12 mouse cellular contexts compared by ENCODE assay signal in genomic region chr17:6835333-6835916, GRCm38 (mm10). TPM values are rescaled to one million over a fixed set of nuclear protein-coding genes. Genes with fewer than 3 reads are reported as not detected.
DNase-seq lines count a peak whose midpoint lies in the region; TF ChIP-seq lines count a peak whose summit lies in the region.
"Had no signal": no experiment of that assay in that cellular context is flagged by ENCODE, and none has a peak within 500 bp of the region (broad histone marks: within the 10 kb centered on the region; RNA-seq: fewer than 3 reads in every experiment).

No protein-coding gene starts in this region.

- H3K4me1 ChIP-seq in cerebellum, adult 2 months (ENCODE audit: control insufficient read depth, insufficient read depth, low read length), result no peaks in the 10 kb centered on the region
- H3K4me1 ChIP-seq: hindbrain, embryonic 15.5 days; liver, embryonic 15.5 days had no signal

- H3K27ac ChIP-seq in cerebellum, adult 2 months (ENCODE audit: insufficient read depth, low read length), result no peak overlapping the region
- H3K27ac ChIP-seq: hindbrain, embryonic 15.5 days; liver, embryonic 15.5 days had no signal

- peak; percentile 55 for DNase-seq in adrenal gland, postnatal 10 days
- DNase-seq in adrenal gland, adult 18-20 months (ENCODE audit: low spot score in 2 of 2), result no peak
- DNase-seq in 416B (ENCODE audit: low read depth), result peak; percentile 70
- DNase-seq in heart, postnatal 10 days, result peak; percentile 34 to 49
- peak; percentile 88 for DNase-seq in lung, postnatal 25 days (ENCODE audit: low spot score)
- no peak for DNase-seq in kidney, adult 8-10 months
- no peak for DNase-seq in cerebellum, adult 2 months
- DNase-seq in right cerebral cortex, postnatal 14 days, result no peak
- DNase-seq: right cerebral cortex, postnatal 4 days; thymus, postnatal 36 days had no signal

- 62% methylated on average over 7 of the region's 7 CpGs for WGBS in cerebellum, adult 2 months

- no peak for TF ChIP-seq CTCF in cerebellum, adult 2 months (IDR thresholded peaks at IDR 0.05; ENCODE audit: borderline replicate concordance, insufficient read depth, low read depth, low read length)

- intact Hi-C loops in heart, postnatal 10 days (cut with DNase I), result no loop called here

- no peaks in the 10 kb centered on the region; the same call in 1 of the 2 replicates for H3K27me3 ChIP-seq in cerebellum, adult 2 months (ENCODE audit: control insufficient read depth, insufficient read depth, low read length)

- TF ChIP-seq POLR2A in cerebellum, adult 2 months (IDR thresholded peaks at IDR 0.05; ENCODE audit: borderline replicate concordance, insufficient read depth, low read length), result no peak

- no peak overlapping the region for H3K4me3 ChIP-seq in cerebellum, adult 2 months (replicated peaks; ENCODE audit: insufficient read depth, low read depth, low read length)
- H3K4me3 ChIP-seq: hindbrain, embryonic 15.5 days; liver, embryonic 15.5 days had no signal

RNA-seq across cellular contexts. Expression of gene Ezr, which starts 52.8 kb away (rescaled TPM):
- total RNA-seq in adrenal gland, postnatal 10 days (2021), result 10 to 100 TPM; 18.2 to 21.2 TPM
- 10 to 100 TPM; 25.9 to 45.7 TPM for total RNA-seq in adrenal gland, adult 18-20 months (2021)
- 10 to 100 TPM; 68.1 to 83.6 TPM for total RNA-seq in heart, postnatal 10 days (2021)
- polyA plus RNA-seq in cerebellum, adult 2 months (2012; rRNA removed), result 12.1 and 16.1 TPM in 2 replicates

Comparison
In these comparisons a context has a peak if more than half of its experiments do, and no peak if none do; other contexts are left out.
1. DNase-seq: peak in adrenal gland, postnatal 10 days (single experiment), 416B (single experiment), heart, postnatal 10 days (2 of 2) and lung, postnatal 25 days (single experiment); none in adrenal gland, adult 18-20 months (0 of 2), kidney, adult 8-10 months (0 of 2), cerebellum, adult 2 months (0 of 2) and right cerebral cortex, postnatal 14 days (single experiment).